Mouse (Mus musculus) T-helper 17 cell (primary cell): Measurements from ENCODE around the gene Egln1.

Experiments used
- in situ Hi-C, 2 experiments: fragments of 300-600 bp; cut with MboI, MseI; formaldehyde crosslinking; loops; 1 replicate in 1 of 2; 2 replicates in 1 of 2; pipeline ENCODE4 v1.15.1; 2025; ENCODE audit warnings: high pct_unique_total_duplicates in 2 of 2

Gene Egln1

GRCm38 (mm10) chr8:124909936-124910335 is 39.2 kb downstream of the Egln1 start:
- in situ Hi-C loops = no loop called here

GRCm38 (mm10) chr8:124905482-124905881 is 43.6 kb downstream of the Egln1 start:
- in situ Hi-C loops = no loop called here

GRCm38 (mm10) chr8:124903198-124903597 is 45.9 kb downstream of the Egln1 start:
- in situ Hi-C loops = no loop called here

- in situ Hi-C loops = loop anchor here in 1 of 2 experiments (25.0 kb wide), 1 partner anchor 1539 kb away; no protein-coding TSS in a partner anchor
Measured at GRCm38 (mm10) chr8:124898251-124898905, 50.7 kb downstream of the Egln1 start.

- in situ Hi-C loops = loop anchor here in 1 of 2 experiments (25.0 kb wide), 1 partner anchor 1540 kb away; no protein-coding TSS in a partner anchor
Measured at GRCm38 (mm10) chr8:124897386-124898250, 51.5 kb downstream of the Egln1 start, which contains the start of the genes Exoc8 and Sprtn. Gene Exoc8, minus strand, starts transcription at chr8:124897705. Gene Sprtn, plus strand, starts transcription at chr8:124897886.

- in situ Hi-C loops = loop anchor here in 1 of 2 experiments (25.0 kb wide), 1 partner anchor 1540 kb away; no protein-coding TSS in a partner anchor
Measured at GRCm38 (mm10) chr8:124896632-124897385, 52.3 kb downstream of the Egln1 start.

- in situ Hi-C loops = loop anchor here in 1 of 2 experiments (25.0 kb wide), 1 partner anchor 1541 kb away; no protein-coding TSS in a partner anchor
Measured at GRCm38 (mm10) chr8:124896010-124896631, 53.0 kb downstream of the Egln1 start.

GRCm38 (mm10) chr8:124892596-124892995 is 56.5 kb downstream of the Egln1 start:
- in situ Hi-C loops = loop anchor here in 1 of 2 experiments (25.0 kb wide), 1 partner anchor 1545 kb away; no protein-coding TSS in a partner anchor

- in situ Hi-C loops = loop anchor here in 1 of 2 experiments (25.0 kb wide), 1 partner anchor 1549 kb away; no protein-coding TSS in a partner anchor
Measured at GRCm38 (mm10) chr8:124888385-124888784, 60.7 kb downstream of the Egln1 start.

GRCm38 (mm10) chr8:124878946-124879526 is 70.1 kb downstream of the Egln1 start:
- in situ Hi-C loops = loop anchor here in 1 of 2 experiments (25.0 kb wide), 1 partner anchor 1558 kb away; no protein-coding TSS in a partner anchor

- in situ Hi-C loops = loop anchor here in 1 of 2 experiments (25.0 kb wide), 1 partner anchor 1559 kb away; no protein-coding TSS in a partner anchor
Measured at GRCm38 (mm10) chr8:124878141-124878540, 71.0 kb downstream of the Egln1 start.

- in situ Hi-C loops = no loop called here
Measured at GRCm38 (mm10) chr8:124872690-124873089, 76.4 kb downstream of the Egln1 start.

- in situ Hi-C loops = no loop called here
Measured at GRCm38 (mm10) chr8:124872081-124872480, 77.0 kb downstream of the Egln1 start.

GRCm38 (mm10) chr8:124871474-124871873 is 77.7 kb downstream of the Egln1 start:
- in situ Hi-C loops = no loop called here

- in situ Hi-C loops = no loop called here
Measured at GRCm38 (mm10) chr8:124869708-124870107, 79.4 kb downstream of the Egln1 start.

GRCm38 (mm10) chr8:124867126-124867525 is 82.0 kb downstream of the Egln1 start:
- in situ Hi-C loops = no loop called here

GRCm38 (mm10) chr8:124866669-124867068 is 82.5 kb downstream of the Egln1 start:
- in situ Hi-C loops = no loop called here

GRCm38 (mm10) chr8:124863729-124864128 is 85.4 kb downstream of the Egln1 start:
- in situ Hi-C loops = no loop called here

- in situ Hi-C loops = no loop called here
Measured at GRCm38 (mm10) chr8:124863163-124863677, 85.9 kb downstream of the Egln1 start.
